Mouse (Mus musculus) gastrocnemius, postnatal 25 days (tissue): ENCODE measurements around the gene Gcnt4. TPM values are rescaled to one million over a fixed set of nuclear protein-coding genes. Genes with fewer than 3 reads are reported as not detected.
"Not testable (repeated sequence)": the region's sequence is repeated elsewhere in the genome, so short reads cannot be mapped to it uniquely, and the experiment has no call there.

Source experiments
- DNase-seq: peaks from one replicate; pipeline ENCODE4 v3.0.0; 2022
- long read RNA-seq, 2 experiments: library from polyadenylated mRNA; stranded (forward); transcript quantifications; one replicate each; pipeline ENCODE4 v2.0.0; 2021
- total RNA-seq, 2 experiments: library from RNA; stranded (reverse); gene quantifications; 1 replicate in 1 of 2; 2 replicates in 1 of 2; pipeline ENCODE4 v1.2.3; 2021

The Gcnt4 gene
- total RNA-seq = under 1 TPM; 0.08 TPM
- long read RNA-seq, experiment 1 = 0 reads
- long read RNA-seq, experiment 2 = 0 reads

- DNase-seq = peak; percentile 40
Measured at GRCm38 (mm10) chr13:96923999-96924961, at the start of gene Gcnt4. Gene Gcnt4, plus strand, starts transcription at chr13:96924689.

GRCm38 (mm10) chr13:96878220-96879057 is 46.0 kb upstream of the Gcnt4 start:
- DNase-seq = no peak

GRCm38 (mm10) chr13:96884534-96884933 is 40.0 kb upstream of the Gcnt4 start:
- no peak for DNase-seq

- DNase-seq = no peak
Measured at GRCm38 (mm10) chr13:96889985-96890384, 34.5 kb upstream of the Gcnt4 start.

DNA sequence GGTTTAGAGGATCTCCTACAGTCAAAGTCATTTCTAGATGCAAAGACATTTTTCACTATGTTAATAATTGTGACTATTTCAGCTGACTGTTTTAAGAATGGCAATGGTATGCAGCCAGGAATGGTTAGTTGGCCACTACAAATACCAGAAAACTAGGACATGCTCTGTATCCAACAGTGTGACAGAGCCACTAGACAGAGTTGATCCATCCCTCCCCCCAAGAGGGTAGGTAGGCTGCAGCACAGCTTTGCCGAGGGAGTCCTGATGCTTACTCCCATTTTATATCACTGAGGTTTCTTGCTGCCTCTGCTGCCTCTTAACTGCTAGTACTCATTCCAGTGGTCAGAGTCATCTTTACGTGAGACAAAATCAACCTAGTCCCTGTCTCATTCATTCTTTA is 29.3 kb upstream of the Gcnt4 start:
- no peak for DNase-seq

DNA sequence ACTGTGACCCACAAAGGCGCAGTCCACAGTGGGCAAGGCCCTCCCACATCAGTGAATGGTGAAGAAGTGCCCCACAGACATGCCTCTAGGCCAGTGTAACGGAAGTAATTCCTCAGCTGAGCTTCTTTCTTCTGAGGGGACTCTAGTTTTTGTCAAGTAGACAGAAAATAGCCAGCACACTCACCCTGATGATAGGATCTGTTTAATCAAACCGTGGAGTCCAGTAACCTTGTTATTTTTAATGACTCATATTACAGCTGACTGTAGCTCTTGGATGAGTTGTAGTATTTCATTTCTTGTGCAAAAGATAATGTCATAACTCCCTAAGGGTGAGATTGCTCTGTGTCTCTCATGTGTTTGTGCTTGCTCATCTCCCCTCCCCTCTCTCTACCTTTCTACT is 17.8 kb upstream of the Gcnt4 start:
- no peak for DNase-seq

GRCm38 (mm10) chr13:96911202-96911601 is 13.3 kb upstream of the Gcnt4 start:
- no peak for DNase-seq

DNA sequence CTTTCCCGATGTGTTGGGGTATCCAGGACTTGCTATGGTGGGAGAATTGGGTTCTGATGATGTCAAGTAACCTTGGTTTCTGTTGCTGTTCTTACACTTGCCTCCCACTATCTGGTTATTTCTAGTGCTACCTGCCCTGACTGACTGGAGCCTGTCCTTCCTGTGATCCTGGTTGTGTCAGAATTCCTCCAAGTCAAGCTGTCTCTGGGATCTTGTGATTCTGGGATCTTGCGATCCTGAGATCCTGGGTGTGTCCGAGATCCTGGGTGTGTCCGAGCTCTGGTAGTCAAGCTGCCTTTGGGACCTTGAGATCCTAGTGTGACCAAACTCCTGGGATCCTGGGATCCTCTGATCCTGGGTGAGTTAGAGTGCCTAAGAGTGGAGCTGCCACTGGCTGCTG is 1.4 kb upstream of the Gcnt4 start:
- DNase-seq = not testable (repeated sequence)

DNA sequence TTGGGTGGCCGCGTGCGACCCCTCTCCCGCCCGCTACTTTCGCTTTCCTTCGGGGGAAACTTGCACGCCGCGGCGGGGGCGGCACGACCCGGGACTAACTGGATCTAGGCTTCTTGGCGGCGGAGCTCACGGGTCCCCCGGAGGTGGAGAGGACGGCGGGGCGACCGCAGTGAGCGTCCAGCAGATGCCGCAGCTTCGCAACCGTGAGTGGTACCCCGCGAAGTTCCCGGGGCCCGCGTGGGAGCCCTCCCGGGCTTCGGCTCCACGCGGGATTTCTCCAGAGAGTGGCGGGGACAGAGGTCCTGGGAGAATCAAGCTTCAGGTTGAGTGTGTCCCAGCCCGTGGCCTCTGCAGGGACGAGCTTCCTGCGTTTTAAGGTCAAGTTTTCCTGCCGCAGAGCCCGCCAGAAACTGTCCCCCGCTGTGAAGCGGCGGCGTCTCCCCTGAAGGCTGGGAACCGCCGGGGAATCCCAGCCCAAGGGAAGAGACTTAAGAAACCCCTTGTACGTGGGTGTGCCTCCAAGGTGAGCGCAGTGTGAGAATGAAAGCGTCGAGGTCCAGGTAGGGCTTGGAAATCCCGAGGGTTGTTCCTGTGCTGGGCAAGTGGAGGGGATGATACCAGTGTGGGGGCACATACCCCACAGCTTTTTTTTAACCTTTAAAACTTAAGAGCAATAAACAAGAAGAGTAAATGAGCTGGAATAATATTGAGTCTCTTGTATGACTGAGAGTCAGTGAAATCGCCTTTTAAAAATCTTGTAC is 676 bp downstream of the Gcnt4 start:
- no peak for DNase-seq

GRCm38 (mm10) chr13:96925991-96926725 is 1.7 kb downstream of the Gcnt4 start:
- no peak for DNase-seq

GRCm38 (mm10) chr13:96927781-96928180 is 3.3 kb downstream of the Gcnt4 start:
- no peak for DNase-seq

DNA sequence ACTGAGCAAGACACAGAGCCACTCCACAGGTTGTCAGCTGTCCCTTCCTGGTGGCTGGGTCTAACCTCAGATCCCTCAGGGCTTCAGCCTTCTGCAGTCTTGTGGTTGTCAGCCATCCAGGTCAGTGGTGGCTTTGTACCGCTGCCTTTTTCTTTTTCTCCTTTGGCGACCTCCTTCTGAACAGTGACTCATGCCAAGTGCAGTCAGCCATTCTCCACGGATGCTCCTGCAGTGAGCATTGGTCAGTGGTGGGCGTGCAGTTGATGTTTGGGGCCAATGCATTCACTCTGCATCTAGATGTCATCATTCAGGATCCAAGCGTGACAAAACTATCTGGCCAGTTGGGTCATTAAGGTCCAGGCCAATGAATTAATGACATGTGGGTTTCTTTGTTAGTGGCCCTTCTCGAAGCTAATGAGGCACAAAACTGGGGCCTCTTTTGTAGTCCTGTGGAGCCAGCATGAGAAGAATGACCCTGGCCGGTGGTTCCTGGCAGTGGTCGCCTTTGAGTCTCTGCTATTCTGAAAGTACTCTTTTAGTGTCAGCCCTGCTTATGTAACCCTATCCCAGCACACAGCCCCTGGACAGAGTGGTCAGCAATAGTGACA is 4.0 kb downstream of the Gcnt4 start:
- no peak for DNase-seq

- no peak for DNase-seq
Measured at GRCm38 (mm10) chr13:96932745-96933144, 8.3 kb downstream of the Gcnt4 start.

- DNase-seq = no peak
Measured at GRCm38 (mm10) chr13:96933367-96933766, 8.9 kb downstream of the Gcnt4 start.

DNA sequence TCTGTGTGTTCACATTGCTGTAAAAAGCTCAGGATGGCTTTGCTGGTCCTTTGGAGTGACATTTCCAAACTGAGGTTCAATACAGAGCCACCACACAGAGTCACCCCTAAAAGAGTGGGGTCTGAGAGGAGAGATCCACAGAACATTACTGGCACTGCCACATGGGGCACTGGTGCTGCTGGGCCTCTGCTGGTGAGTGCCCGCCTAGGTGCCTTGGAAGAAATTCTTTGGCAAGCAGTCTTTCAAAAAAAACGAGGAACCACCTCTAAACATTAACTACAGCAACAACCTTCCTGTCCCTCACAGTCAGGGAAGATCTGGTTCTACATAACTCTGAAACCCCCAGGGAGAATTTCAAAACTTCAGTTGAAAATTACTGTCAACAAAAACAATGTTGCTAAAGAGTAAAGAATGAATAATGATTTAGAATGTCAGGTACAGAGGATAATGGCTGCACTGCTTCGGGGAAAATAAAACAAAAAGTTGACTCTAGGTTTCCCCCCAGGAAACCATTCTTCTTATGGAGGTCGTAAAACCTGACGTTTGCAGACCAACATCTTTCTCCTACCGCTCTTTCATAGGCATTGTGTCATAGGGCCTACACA is 11.8 kb downstream of the Gcnt4 start:
- DNase-seq = no peak

- no peak for DNase-seq
Measured at GRCm38 (mm10) chr13:96937059-96937558, 12.6 kb downstream of the Gcnt4 start.

DNA sequence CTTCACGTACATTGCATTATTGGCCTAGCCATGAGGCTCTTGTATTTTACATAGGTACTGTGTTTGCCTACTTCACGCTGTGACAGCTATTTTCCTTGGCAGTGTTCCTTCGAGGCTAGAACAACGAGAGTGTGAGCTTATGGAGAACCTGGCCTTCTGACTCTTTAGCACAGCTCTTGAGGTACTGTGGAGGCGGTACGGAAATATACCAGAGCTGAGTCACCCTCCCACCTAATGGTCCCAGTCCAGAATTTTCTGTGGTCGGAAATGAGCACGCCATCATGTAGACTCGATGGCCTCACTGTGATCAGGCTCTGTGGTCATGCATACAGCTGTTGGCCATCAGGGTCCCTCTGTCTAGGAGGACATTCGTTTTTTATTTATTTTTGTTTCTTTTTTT is 15.2 kb downstream of the Gcnt4 start:
- DNase-seq = no peak

- DNase-seq = not testable (repeated sequence)
Measured at GRCm38 (mm10) chr13:96941481-96941880, 17.0 kb downstream of the Gcnt4 start.

GRCm38 (mm10) chr13:96943571-96943970 is 19.1 kb downstream of the Gcnt4 start:
- DNase-seq = no peak

DNA sequence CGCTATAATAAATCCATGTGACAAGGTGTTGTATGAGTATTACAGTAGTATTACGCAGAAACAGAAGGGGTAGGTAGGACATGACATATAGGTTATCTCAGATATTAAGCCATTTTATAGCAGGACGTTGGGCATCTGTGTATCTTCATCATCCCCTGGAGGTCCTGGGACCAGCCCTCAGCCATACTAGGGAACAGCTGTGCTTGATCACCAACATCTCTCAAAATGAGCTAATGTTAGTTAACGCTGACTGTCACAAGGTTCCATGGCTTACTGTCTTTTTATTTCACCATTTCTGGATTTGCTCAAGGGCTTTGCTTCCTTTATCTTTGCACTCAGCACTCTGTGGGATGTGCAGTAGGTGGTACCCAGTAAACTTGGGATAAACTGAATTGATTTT is 21.3 kb downstream of the Gcnt4 start:
- no peak for DNase-seq
